Mouse (Mus musculus): ENCODE results near the gene Dguok. TPM values are rescaled to one million over a fixed set of nuclear protein-coding genes. Genes with fewer than 3 reads are reported as not detected.

Dguok gene
- polyA plus RNA-seq, 1 experiment = 27.6 TPM

DNA sequence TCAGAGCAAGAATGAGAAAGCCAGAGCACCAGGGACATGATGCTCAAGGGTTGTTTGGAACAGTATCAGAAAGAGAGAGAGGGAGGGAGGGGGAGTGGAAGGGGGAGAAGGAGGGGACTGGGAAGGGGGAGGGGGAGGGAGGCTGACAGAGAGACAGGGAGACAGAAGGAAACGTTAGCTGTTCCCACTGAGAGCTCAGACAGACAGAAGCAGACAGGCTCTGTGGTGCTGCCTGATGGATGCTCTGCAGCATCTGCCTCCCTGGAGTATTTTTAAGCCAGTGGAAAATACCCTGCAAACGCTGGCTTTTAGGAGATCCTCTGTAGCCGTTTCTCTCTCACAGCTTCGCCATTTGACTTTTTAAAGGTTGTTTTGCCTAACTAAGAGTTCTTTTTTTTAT is 33.2 kb upstream of the Dguok start:
- Histone ChIP-seq H3K4me3 (ENCODE audit: insufficient read depth, poor library complexity, severe bottlenecking) (no peak overlapping the region), H3K27me3 (ENCODE audit: control insufficient read depth, insufficient read depth, insufficient read length) (no peaks in the 10 kb centered on the region), H3K79me2 (ENCODE audit: control insufficient read depth, insufficient read depth) (no peaks in the 10 kb centered on the region), H3K36me3 (ENCODE audit: control insufficient read depth, insufficient read depth) (peaks cover 4% of the 10 kb centered on the region), H3K79me3 (ENCODE audit: low read depth) (no peaks in the 10 kb centered on the region), H3ac (ENCODE audit: control insufficient read depth, insufficient read length, low read depth) (no peak overlapping the region)
- TF ChIP-seq FOSL1 (IDR thresholded peaks at IDR 0.05; ENCODE audit: insufficient read depth, low read length, poor library complexity, severe bottlenecking) (no peak), MAX (IDR thresholded peaks at IDR 0.05) (no peak), CTCF (IDR thresholded peaks at IDR 0.05; ENCODE audit: control insufficient read depth, insufficient read depth, insufficient read length) (no peak), CEBPB (IDR thresholded peaks at IDR 0.05; ENCODE audit: low read depth) (no peak), USF1 (IDR thresholded peaks at IDR 0.05; ENCODE audit: low read depth) (no peak), MYOD1 (IDR thresholded peaks at IDR 0.05; ENCODE audit: control insufficient read depth, insufficient read length, low read depth) (no peak), MYOG (IDR thresholded peaks at IDR 0.05; ENCODE audit: control insufficient read depth, extremely low read depth, insufficient read length) (no peak)

DNA sequence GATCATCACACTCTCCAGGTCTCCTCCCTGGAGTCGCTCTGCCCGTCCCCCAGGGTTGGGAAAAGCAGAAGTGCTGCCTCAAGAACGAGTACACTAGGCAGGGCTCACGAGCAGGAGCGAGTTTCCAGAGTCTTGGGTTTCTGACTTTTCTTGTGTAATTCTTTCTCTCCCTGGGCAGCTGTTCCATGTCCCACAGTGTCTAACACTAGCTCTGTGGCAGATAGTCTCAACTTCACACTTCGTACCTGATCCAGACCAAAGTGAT is 30.0 kb upstream of the Dguok start:
- TF ChIP-seq MYOD1 (IDR thresholded peaks at IDR 0.05; ENCODE audit: control insufficient read depth, insufficient read length, low read depth) = no peak
- no peak for TF ChIP-seq USF1 (IDR thresholded peaks at IDR 0.05; ENCODE audit: low read depth)
- H3K27me3 ChIP-seq (ENCODE audit: control insufficient read depth, insufficient read depth, insufficient read length) = no peaks in the 10 kb centered on the region
- no peaks in the 10 kb centered on the region for H3K79me3 ChIP-seq (ENCODE audit: low read depth)
- no peak overlapping the region for H3ac ChIP-seq (ENCODE audit: control insufficient read depth, insufficient read length, low read depth)
- H3K4me3 ChIP-seq (ENCODE audit: insufficient read depth, poor library complexity, severe bottlenecking) = no peak overlapping the region
- no peaks in the 10 kb centered on the region for H3K79me2 ChIP-seq (ENCODE audit: control insufficient read depth, insufficient read depth)
- H3K36me3 ChIP-seq (ENCODE audit: control insufficient read depth, insufficient read depth) = no peaks in the 10 kb centered on the region

DNA sequence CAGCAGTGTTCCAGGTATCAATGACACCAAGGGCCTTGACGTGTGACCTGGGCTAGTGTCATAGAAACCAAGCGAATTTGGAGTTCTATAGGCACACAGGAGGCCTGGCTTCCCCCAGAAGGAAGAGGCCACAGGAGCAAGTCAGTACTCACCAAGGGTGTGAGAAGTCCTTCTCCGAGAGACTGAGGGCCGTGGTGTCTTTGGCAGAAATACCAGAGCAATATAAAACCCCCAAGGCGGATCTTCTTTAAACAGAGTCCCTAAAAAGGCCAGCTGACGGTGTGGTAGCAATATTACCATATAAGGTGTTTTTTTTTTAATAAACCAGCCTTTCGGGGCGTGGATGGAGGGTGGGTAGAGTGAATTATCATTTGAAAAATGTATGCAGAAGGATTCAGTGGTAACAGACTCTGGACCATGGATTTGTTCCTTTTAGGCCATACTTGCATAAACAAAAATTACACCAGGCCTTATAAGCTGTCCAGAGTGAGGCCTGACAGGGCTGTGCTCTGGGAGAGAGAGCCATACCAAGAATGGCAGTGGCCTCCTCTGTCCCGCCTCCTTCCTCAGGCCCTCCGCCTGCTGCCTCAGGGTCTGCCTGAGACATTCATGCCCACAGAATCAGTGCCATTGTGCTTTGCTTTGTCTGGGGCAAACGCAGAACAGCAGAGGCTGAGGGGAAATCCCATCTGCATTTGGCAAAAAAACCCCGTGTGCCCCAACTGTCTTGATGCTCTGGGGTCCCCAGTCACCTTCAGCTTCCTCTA is 29.4 kb upstream of the Dguok start, which contains the start of gene Actg2:
Gene Actg2, minus strand, starts transcription at position 238 of the 767 bp plus-strand sequence.
- Histone ChIP-seq H3ac (ENCODE audit: control insufficient read depth, insufficient read length, low read depth) (peak within 1 kb of the TSS; percentile 35), H3K4me3 (ENCODE audit: insufficient read depth, poor library complexity, severe bottlenecking) (no peak within 1 kb of the TSS), H3K79me3 (ENCODE audit: low read depth) (no peaks in the 10 kb centered on the region), H3K36me3 (ENCODE audit: control insufficient read depth, insufficient read depth) (no peaks in the 10 kb centered on the region), H3K27me3 (ENCODE audit: control insufficient read depth, insufficient read depth, insufficient read length) (no peaks in the 10 kb centered on the region), H3K79me2 (ENCODE audit: control insufficient read depth, insufficient read depth) (no peaks in the 10 kb centered on the region)
- TF ChIP-seq MYOG (IDR thresholded peaks at IDR 0.05; ENCODE audit: control insufficient read depth, extremely low read depth, insufficient read length) (no peak), CEBPB (IDR thresholded peaks at IDR 0.05; ENCODE audit: low read depth) (no peak), USF1 (IDR thresholded peaks at IDR 0.05; ENCODE audit: low read depth) (no peak), CTCF (IDR thresholded peaks at IDR 0.05; ENCODE audit: control insufficient read depth, insufficient read depth, insufficient read length) (no peak), FOSL1 (IDR thresholded peaks at IDR 0.05; ENCODE audit: insufficient read depth, low read length, poor library complexity, severe bottlenecking) (no peak), MAX (IDR thresholded peaks at IDR 0.05) (no peak), MYOD1 (IDR thresholded peaks at IDR 0.05; ENCODE audit: control insufficient read depth, insufficient read length, low read depth) (no peak)

- no peak overlapping the region for H3K4me3 ChIP-seq (ENCODE audit: insufficient read depth, poor library complexity, severe bottlenecking)
- no peak overlapping the region for H3ac ChIP-seq (ENCODE audit: control insufficient read depth, insufficient read length, low read depth)
- H3K79me2 ChIP-seq (ENCODE audit: control insufficient read depth, insufficient read depth) = no peaks in the 10 kb centered on the region
- H3K27me3 ChIP-seq (ENCODE audit: control insufficient read depth, insufficient read depth, insufficient read length) = no peaks in the 10 kb centered on the region
- TF ChIP-seq FOSL1 (IDR thresholded peaks at IDR 0.05; ENCODE audit: insufficient read depth, low read length, poor library complexity, severe bottlenecking) (no peak), MYOD1 (IDR thresholded peaks at IDR 0.05; ENCODE audit: control insufficient read depth, insufficient read length, low read depth) (no peak), MAX (IDR thresholded peaks at IDR 0.05) (no peak), USF1 (IDR thresholded peaks at IDR 0.05; ENCODE audit: low read depth) (no peak), CEBPB (IDR thresholded peaks at IDR 0.05; ENCODE audit: low read depth) (no peak), CTCF (IDR thresholded peaks at IDR 0.05; ENCODE audit: control insufficient read depth, insufficient read depth, insufficient read length) (no peak)
- no peaks in the 10 kb centered on the region for H3K79me3 ChIP-seq (ENCODE audit: low read depth)
- no peaks in the 10 kb centered on the region for H3K36me3 ChIP-seq (ENCODE audit: control insufficient read depth, insufficient read depth)
Observed at GRCm38 (mm10) chr6:83532608-83533007, 25.8 kb upstream of the Dguok start.

DNA sequence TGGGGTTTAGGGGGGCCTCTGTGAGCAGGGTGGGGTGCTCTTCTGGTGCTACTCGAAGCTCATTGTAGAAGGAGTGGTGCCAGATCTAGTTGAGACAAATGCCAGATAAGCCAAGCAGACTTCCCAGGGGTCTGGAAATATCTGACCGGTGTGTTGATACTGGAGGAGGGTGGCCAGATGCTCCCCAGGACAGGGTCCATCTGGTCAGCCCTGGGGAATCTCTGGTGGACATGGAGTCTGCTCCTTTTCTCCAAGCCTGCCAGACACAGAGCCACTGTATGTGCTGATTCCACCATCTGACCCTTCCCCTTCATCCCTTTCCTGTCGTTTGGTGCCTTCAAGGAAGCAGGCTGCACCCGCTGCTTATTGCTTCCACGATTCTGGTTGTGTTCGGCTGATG is 16.4 kb upstream of the Dguok start:
- Histone ChIP-seq H3K27me3 (ENCODE audit: control insufficient read depth, insufficient read depth, insufficient read length) (no peaks in the 10 kb centered on the region), H3K4me3 (ENCODE audit: insufficient read depth, poor library complexity, severe bottlenecking) (no peak overlapping the region), H3ac (ENCODE audit: control insufficient read depth, insufficient read length, low read depth) (no peak overlapping the region), H3K79me2 (ENCODE audit: control insufficient read depth, insufficient read depth) (no peaks in the 10 kb centered on the region), H3K36me3 (ENCODE audit: control insufficient read depth, insufficient read depth) (no peaks in the 10 kb centered on the region), H3K79me3 (ENCODE audit: low read depth) (no peaks in the 10 kb centered on the region)
- TF ChIP-seq MYOD1 (IDR thresholded peaks at IDR 0.05; ENCODE audit: control insufficient read depth, insufficient read length, low read depth) = no peak
- no peak for TF ChIP-seq USF1 (IDR thresholded peaks at IDR 0.05; ENCODE audit: low read depth)
- TF ChIP-seq FOSL1 (IDR thresholded peaks at IDR 0.05; ENCODE audit: insufficient read depth, low read length, poor library complexity, severe bottlenecking) = no peak
- TF ChIP-seq MYOG (IDR thresholded peaks at IDR 0.05; ENCODE audit: control insufficient read depth, extremely low read depth, insufficient read length) = no peak
- TF ChIP-seq MAX (IDR thresholded peaks at IDR 0.05) = no peak
- TF ChIP-seq CEBPB (IDR thresholded peaks at IDR 0.05; ENCODE audit: low read depth) = no peak
- TF ChIP-seq CTCF (IDR thresholded peaks at IDR 0.05; ENCODE audit: control insufficient read depth, insufficient read depth, insufficient read length) = no peak

DNA sequence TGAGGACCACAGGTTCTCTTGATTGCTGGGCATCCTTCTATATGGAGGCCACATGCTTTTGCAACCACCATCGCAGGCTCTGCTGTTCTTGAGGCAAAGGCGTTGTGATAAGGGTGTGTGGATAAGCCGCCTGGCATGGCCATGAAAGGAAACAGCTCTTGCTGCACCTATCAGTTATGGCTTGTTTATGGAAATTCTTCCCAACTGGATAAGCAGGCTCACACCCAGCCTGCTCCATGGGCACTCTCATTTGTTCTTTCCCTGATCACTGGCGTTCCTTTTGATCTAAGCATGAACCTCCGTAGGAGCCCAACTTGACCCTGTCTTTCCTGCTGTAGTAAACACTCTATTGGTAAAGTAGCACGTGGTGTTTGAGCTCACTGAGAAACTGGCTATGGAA is 15.0 kb upstream of the Dguok start:
- H3K79me3 ChIP-seq (ENCODE audit: low read depth) = no peaks in the 10 kb centered on the region
- no peaks in the 10 kb centered on the region for H3K79me2 ChIP-seq (ENCODE audit: control insufficient read depth, insufficient read depth)
- no peak overlapping the region for H3K4me3 ChIP-seq (ENCODE audit: insufficient read depth, poor library complexity, severe bottlenecking)
- no peaks in the 10 kb centered on the region for H3K27me3 ChIP-seq (ENCODE audit: control insufficient read depth, insufficient read depth, insufficient read length)
- TF ChIP-seq CTCF (IDR thresholded peaks at IDR 0.05; ENCODE audit: control insufficient read depth, insufficient read depth, insufficient read length) (no peak), MAX (IDR thresholded peaks at IDR 0.05) (no peak), USF1 (IDR thresholded peaks at IDR 0.05; ENCODE audit: low read depth) (no peak), MYOD1 (IDR thresholded peaks at IDR 0.05; ENCODE audit: control insufficient read depth, insufficient read length, low read depth) (no peak), CEBPB (IDR thresholded peaks at IDR 0.05; ENCODE audit: low read depth) (no peak), FOSL1 (IDR thresholded peaks at IDR 0.05; ENCODE audit: insufficient read depth, low read length, poor library complexity, severe bottlenecking) (no peak), MYOG (IDR thresholded peaks at IDR 0.05; ENCODE audit: control insufficient read depth, extremely low read depth, insufficient read length) (no peak)
- no peaks in the 10 kb centered on the region for H3K36me3 ChIP-seq (ENCODE audit: control insufficient read depth, insufficient read depth)
- H3ac ChIP-seq (ENCODE audit: control insufficient read depth, insufficient read length, low read depth) = no peak overlapping the region
